Mouse (Mus musculus) thymus, adult 2 months (tissue): Measurements from ENCODE around the gene Tbc1d10c.

ENCODE experiments used
- CTCF ChIP-seq: fragments of 200-500 bp; IDR thresholded peaks from 2 replicates; pipeline ENCODE4 v1.5.1; 2012; ENCODE audit warnings: mild to moderate bottlenecking, control low read depth, low read length, moderate library complexity, borderline replicate concordance; ENCODE audit not compliant: control insufficient read depth, poor library complexity, insufficient read depth; ENCODE audit errors: extremely low read depth
- POLR2A ChIP-seq: fragments of 200-500 bp; IDR thresholded peaks from 2 replicates; pipeline ENCODE4 v1.6.1; 2012; ENCODE audit warnings: mild to moderate bottlenecking, low read length, control low read depth, moderate library complexity; ENCODE audit not compliant: control insufficient read depth, poor library complexity, insufficient read depth; ENCODE audit errors: extremely low read depth

DNA sequence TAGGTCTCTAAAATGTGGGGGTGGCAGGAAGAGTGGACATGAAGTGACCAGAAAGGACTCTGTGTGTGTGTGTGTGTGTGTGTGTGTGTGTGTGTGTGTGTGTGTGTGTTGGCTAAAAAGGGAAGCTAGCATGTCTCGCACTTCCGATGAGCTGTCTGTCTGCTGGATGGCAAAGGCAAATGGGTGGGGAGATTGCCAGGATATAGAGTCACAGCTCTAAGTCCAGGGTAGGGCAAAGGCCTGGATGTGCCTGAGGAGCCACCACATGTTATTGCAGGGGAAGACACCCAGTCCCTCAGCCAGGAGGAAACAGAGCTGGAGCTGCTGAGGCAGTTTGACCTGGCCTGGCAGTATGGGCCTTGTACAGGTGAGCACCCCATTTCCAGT, 41.1 kb upstream of the Tbc1d10c start:
- TF ChIP-seq CTCF: no peak
- no peak for TF ChIP-seq POLR2A
